Mouse (Mus musculus) myocyte (in vitro differentiated cells): ENCODE results near the gene Map2k3.

ENCODE experiments used
- CEBPB ChIP-seq: IDR thresholded peaks from 2 replicates; pipeline ENCODE4 v1.6.1; 2011; ENCODE audit warnings: mild to moderate bottlenecking, moderate library complexity; ENCODE audit not compliant: poor library complexity, insufficient read depth, severe bottlenecking
- E2F4 ChIP-seq: IDR thresholded peaks from one replicate; pipeline ENCODE4 v1.6.1; 2011; ENCODE audit warnings: mild to moderate bottlenecking, control low read depth, moderate library complexity; ENCODE audit not compliant: insufficient read depth
- MAX ChIP-seq: IDR thresholded peaks from one replicate; pipeline ENCODE4 v1.6.1; 2011; ENCODE audit warnings: low read depth, mild to moderate bottlenecking, control low read depth
- MYOD1 ChIP-seq, 3 experiments: IDR thresholded peaks; one replicate each; pipeline ENCODE4 v1.6.1; 2011; ENCODE audit warnings: control low read depth in 2 of 3, low read depth in 2 of 3, mild to moderate bottlenecking in 2 of 3, moderate library complexity in 1 of 3; ENCODE audit not compliant: insufficient read length in 2 of 3, control insufficient read depth in 1 of 3
- MYOG ChIP-seq, 3 experiments: IDR thresholded peaks; one replicate each; pipeline ENCODE4 v1.6.1; 2011; ENCODE audit warnings: control low read depth in 2 of 3, low read depth in 2 of 3, mild to moderate bottlenecking in 2 of 3; ENCODE audit not compliant: insufficient read length in 2 of 3, control insufficient read depth in 1 of 3, insufficient read depth in 1 of 3
- POLR2A ChIP-seq: IDR thresholded peaks from one replicate; pipeline ENCODE4 v1.6.1; 2011; ENCODE audit warnings: low read depth, mild to moderate bottlenecking, control low read depth, moderate library complexity; ENCODE audit not compliant: insufficient read length
- POLR2AphosphoS2 ChIP-seq: IDR thresholded peaks from one replicate; pipeline ENCODE4 v1.6.1; 2011; ENCODE audit warnings: low read depth, control low read depth; ENCODE audit not compliant: insufficient read length
- REST ChIP-seq: IDR thresholded peaks from one replicate; pipeline ENCODE4 v1.6.1; 2011; ENCODE audit warnings: mild to moderate bottlenecking, control low read depth, moderate library complexity; ENCODE audit not compliant: insufficient read depth, insufficient read length
- SRF ChIP-seq: IDR thresholded peaks from one replicate; pipeline ENCODE4 v1.6.1; 2011; ENCODE audit warnings: low read depth; ENCODE audit not compliant: control insufficient read depth, insufficient read length
- TCF12 ChIP-seq: IDR thresholded peaks from one replicate; pipeline ENCODE4 v1.6.1; 2011; ENCODE audit warnings: mild to moderate bottlenecking, control low read depth; ENCODE audit not compliant: poor library complexity, insufficient read depth, severe bottlenecking
- TCF3 ChIP-seq: IDR thresholded peaks from one replicate; pipeline ENCODE4 v1.6.1; 2011; ENCODE audit warnings: low read depth, control low read depth; ENCODE audit not compliant: insufficient read length
- USF1 ChIP-seq: IDR thresholded peaks from one replicate; pipeline ENCODE4 v1.6.1; 2011; ENCODE audit warnings: low read depth, mild to moderate bottlenecking, control low read depth, moderate library complexity

DNA sequence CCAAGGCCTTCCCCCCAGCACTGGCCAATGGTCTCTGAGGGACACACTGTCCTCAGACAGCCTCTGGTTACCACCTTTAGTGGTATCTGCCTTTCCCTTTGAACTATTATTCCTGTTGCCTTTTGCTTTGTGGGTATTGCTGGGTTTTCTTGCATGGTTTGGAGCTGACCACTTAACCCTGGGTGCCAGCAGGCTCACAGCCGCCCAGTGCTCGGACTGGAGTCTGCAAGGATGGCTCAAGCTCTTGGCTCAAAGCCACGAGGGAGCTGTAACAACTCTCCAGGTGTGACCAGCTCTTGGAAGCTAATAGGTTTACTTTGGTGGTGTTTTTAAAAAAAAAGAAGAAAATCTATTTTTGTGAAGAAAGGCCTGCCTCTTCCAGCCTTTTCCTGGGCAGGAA is 20.5 kb downstream of the Map2k3 start:
- no peak for TF ChIP-seq POLR2A
- TF ChIP-seq SRF = no peak
- no peak for TF ChIP-seq USF1
- TF ChIP-seq TCF3 = no peak
- TF ChIP-seq MYOD1 (IDR thresholded peaks at IDR 0.05; ENCODE audit: control insufficient read depth in 1 of 3, insufficient read length in 2 of 3, low read depth in 2 of 3) = no peak
- no peak for TF ChIP-seq MAX
- TF ChIP-seq REST = no peak
- TF ChIP-seq E2F4 = no peak
- no peak for TF ChIP-seq TCF12
- TF ChIP-seq CEBPB = no peak
- TF ChIP-seq POLR2AphosphoS2 = no peak
- no peak for TF ChIP-seq MYOG (IDR thresholded peaks at IDR 0.05; ENCODE audit: control insufficient read depth in 1 of 3, insufficient read depth in 1 of 3, insufficient read length in 2 of 3, low read depth in 2 of 3)
